Mouse (Mus musculus): Measurements from ENCODE around the gene Gm5592. TPM values are rescaled to one million over a fixed set of nuclear protein-coding genes. Genes with fewer than 3 reads are reported as not detected.
"Not testable (repeated sequence)": the region's sequence is repeated elsewhere in the genome, so short reads cannot be mapped to it uniquely, and the experiment has no call there.

The Gm5592 gene
- not detected for total RNA-seq (2021)
- long read RNA-seq, experiment 1: 0 reads
- long read RNA-seq, experiment 2: 0 reads

DNA sequence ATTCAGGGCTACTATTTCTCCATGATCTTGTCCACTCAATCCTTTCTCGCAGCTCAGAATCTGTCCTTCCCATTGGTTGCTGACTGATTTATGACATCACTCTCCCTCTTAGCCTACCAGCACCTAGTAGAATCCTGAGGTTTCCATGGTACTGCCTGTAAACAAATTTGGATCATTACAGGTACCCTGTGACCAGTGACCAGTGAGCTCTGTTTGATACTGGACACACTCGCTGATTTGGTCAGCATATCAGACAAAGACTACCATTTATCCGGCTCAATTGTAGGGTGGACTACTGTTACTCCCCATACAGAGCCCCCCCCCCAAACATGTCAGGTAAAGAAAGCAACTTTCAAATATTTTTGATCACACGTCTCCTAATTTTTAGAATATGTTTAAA lies at the start of gene Gm5592:
Gene Gm5592, plus strand, starts transcription at position 301 of the 400 bp plus-strand sequence.
- DNase-seq; intact Hi-C loops (cut with DNase I): not testable (repeated sequence)

DNA sequence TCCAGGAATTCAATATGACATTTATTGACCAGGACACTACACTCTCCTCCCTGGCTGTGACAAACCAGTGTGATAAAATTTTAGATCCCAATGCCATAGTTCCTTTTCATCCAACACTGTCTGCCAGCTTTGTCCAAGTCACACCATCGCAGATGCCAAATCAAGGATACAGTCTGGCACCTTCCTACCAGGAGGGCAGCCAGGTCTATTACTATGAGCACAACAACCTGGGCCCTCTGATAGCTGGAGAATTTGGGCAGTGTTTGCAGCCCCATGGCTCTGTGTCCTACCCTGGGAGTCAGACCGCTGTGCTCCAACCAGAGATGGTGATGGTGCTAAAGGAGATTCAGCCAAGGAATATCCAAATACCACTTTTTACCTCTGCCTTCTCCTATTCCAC lies 2.2 kb downstream of the Gm5592 start:
- DNase-seq; intact Hi-C loops (cut with DNase I): not testable (repeated sequence)

GRCm38 (mm10) chr7:41157879-41158278 lies 4.2 kb downstream of the Gm5592 start:
- intact Hi-C loops (cut with DNase I); DNase-seq: not testable (repeated sequence)

- DNase-seq: peak in 1 of 2 experiments; percentile 17
- intact Hi-C loops (cut with DNase I): not testable (repeated sequence)
Observed at GRCm38 (mm10) chr7:41158562-41158961, 4.9 kb downstream of the Gm5592 start.

DNA sequence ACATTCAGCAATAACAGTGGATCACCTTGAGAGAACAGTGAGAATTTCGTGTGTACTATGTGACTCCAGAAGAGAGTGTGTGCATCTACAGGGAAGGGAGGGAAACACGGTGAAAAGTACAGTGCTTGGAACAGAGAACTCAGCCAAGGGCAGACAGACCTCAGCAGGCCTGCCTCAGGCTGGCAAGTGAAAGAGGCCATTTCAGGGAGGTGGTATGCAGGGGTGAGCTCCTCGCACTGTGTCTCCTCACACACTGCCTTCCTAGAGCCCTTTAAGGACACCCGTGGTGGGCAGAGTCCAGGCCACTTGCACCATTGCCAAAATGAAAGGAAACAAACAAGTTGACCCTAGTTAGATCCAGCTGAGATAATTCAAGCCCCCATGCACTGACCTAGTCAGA lies 40.0 kb downstream of the Gm5592 start:
- no peak for DNase-seq
- intact Hi-C loops (cut with DNase I): loop anchor here (10.0 kb wide), 2 partner anchors 99 to 121 kb away; no protein-coding TSS in a partner anchor

Other genes with a start within 250 kb of the Gm5592 start
- gene 4930433I11Rik, start 166.3 kb upstream of the Gm5592 start, total RNA-seq (2021): not detected
- not detected for gene Gm4884, start 121.1 kb upstream of the Gm5592 start, total RNA-seq (2021)
- 10 to 100 TPM in 1 of 2 experiments, 1 to 10 TPM in 1; 9.5 to 10.4 TPM for gene AI987944, start 239.5 kb downstream of the Gm5592 start, total RNA-seq (2021)

Data from gastrocnemius, postnatal 36 days (tissue).